Mouse (Mus musculus) heart, adult 2 months (tissue): ENCODE measurements around the gene Esd. TPM values are rescaled to one million over a fixed set of nuclear protein-coding genes. Genes with fewer than 3 reads are reported as not detected.
A peak's percentile ranks its signal among the peaks of the same experiment; 100 is the strongest.

Source experiments
- DNase-seq, 2 experiments: peaks; one replicate each; pipeline ENCODE4 v3.0.0; 2021
- H3K27ac ChIP-seq: fragments of 200-600 bp; 2 replicates; pipeline ENCODE4 v1.8.1; 2022
- H3K27me3 ChIP-seq: fragments of 200-500 bp; 2 replicates; pipeline ENCODE4 v1.6.1; 2012; ENCODE audit warnings: mild to moderate bottlenecking, low read length, inconsistent platforms, mixed read lengths; ENCODE audit not compliant: control insufficient read depth, insufficient read depth
- H3K36me3 ChIP-seq: fragments of 200-500 bp; 2 replicates; pipeline ENCODE4 v1.6.1; 2012; ENCODE audit warnings: low read length, inconsistent platforms; ENCODE audit not compliant: control insufficient read depth, insufficient read depth
- H3K4me1 ChIP-seq: fragments of 200-500 bp; 2 replicates; pipeline ENCODE4 v1.6.1; 2011; ENCODE audit warnings: low read length; ENCODE audit not compliant: control insufficient read depth, insufficient read depth
- H3K4me3 ChIP-seq: fragments of 200-600 bp; 2 replicates; pipeline ENCODE4 v1.8.1; 2022
- H3K79me2 ChIP-seq: fragments of 200-500 bp; replicated peaks from 2 replicates; pipeline ENCODE4 v1.6.1; 2012; ENCODE audit warnings: mild to moderate bottlenecking, inconsistent platforms, low read length, moderate library complexity, mixed read lengths; ENCODE audit not compliant: control insufficient read depth, insufficient read depth
- H3K9ac ChIP-seq: fragments of 200-500 bp; 2 replicates; pipeline ENCODE4 v1.6.1; 2012; ENCODE audit warnings: low read depth, mild to moderate bottlenecking, control low read depth, inconsistent platforms, low read length, mixed read lengths
- CTCF ChIP-seq: fragments of 200-600 bp; IDR thresholded peaks from 2 replicates; pipeline ENCODE4 v1.8.1; 2022; ENCODE audit warnings: antibody characterized with exemption, mild to moderate bottlenecking, moderate library complexity
- EP300 ChIP-seq: fragments of 200-500 bp; IDR thresholded peaks from 2 replicates; pipeline ENCODE4 v1.6.1; 2011; ENCODE audit warnings: low read depth, low read length, control low read depth; ENCODE audit not compliant: insufficient read depth
- POLR2A ChIP-seq: fragments of 200-500 bp; IDR thresholded peaks from 2 replicates; pipeline ENCODE4 v1.6.1; 2011; ENCODE audit warnings: mild to moderate bottlenecking, low read depth, low read length, control low read depth; ENCODE audit not compliant: insufficient read depth
- WGBS: fragments of 180-500 bp; shearing (Covaris S2); methylation state at CpG from one replicate; pipeline ENCODE4 v1.1.7; 2018; 5-methylcytosine and 5-hydroxymethylcytosine counted together
- intact Hi-C: fragments of 180-260 bp; cut with DNase I; formaldehyde crosslinking; loops from one replicate; pipeline ENCODE4 v1.15.1; 2025
- polyA plus RNA-seq: library from polyadenylated mRNA; depleted of rRNA; stranded (reverse); fragments of >200 nt; gene quantifications from 2 replicates; pipeline ENCODE4 v1.2.3, GENCODE M21; 2012
- total RNA-seq, 2 experiments: library from RNA; stranded (reverse); gene quantifications; 2 replicates each; pipeline ENCODE4 v1.2.3; 2021

The Esd gene
- total and polyA plus RNA-seq, 3 experiments: 56.8 to 123 (median 113) TPM

DNA sequence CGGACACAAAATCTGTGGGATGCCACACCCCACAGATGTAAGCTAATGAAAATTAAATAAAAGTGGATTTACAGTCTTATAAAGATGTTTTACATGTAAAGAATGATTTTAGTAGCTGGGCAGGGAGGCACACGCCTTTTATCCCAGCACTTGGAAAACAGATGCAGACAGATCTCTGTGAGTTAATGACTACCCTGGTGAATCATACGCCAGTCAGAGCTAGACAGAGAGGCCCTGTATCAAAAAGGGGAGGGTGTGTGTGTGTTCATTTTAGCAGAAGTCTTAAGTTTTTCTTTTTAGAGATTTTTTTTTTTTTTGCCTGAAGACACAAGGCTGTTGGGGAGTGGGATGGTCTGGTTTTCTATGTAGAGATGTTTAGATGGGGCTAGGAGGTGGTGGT lies 55.6 kb downstream of the Esd start:
- Histone ChIP-seq H3K4me3 (no peak overlapping the region), H3K79me2 (no peaks in the 10 kb centered on the region), H3K36me3 (peaks cover 13% of the 10 kb centered on the region), H3K4me1 (no peaks in the 10 kb centered on the region), H3K27ac (no peak overlapping the region), H3K9ac (no peak overlapping the region), H3K27me3 (no peaks in the 10 kb centered on the region)
- 98% methylated on average over 3 of the region's 3 CpGs for WGBS
- intact Hi-C loops: loop anchor here (1.0 kb wide), 2 partner anchors 162 to 203 kb away; no protein-coding TSS in a partner anchor
- DNase-seq: no peak
- no peak for TF ChIP-seq CTCF
- TF ChIP-seq POLR2A: no peak
- TF ChIP-seq EP300: no peak

GRCm38 (mm10) chr14:74788766-74789165 lies 56.7 kb downstream of the Esd start:
- intact Hi-C loops: loop anchor here (1.0 kb wide), 2 partner anchors 161 to 202 kb away; no protein-coding TSS in a partner anchor
- H3K4me3 ChIP-seq: no peak overlapping the region
- no peaks in the 10 kb centered on the region for H3K79me2 ChIP-seq
- no peaks in the 10 kb centered on the region for H3K27me3 ChIP-seq
- WGBS: 62% methylated on average over 8 of the region's 8 CpGs
- no peaks in the 10 kb centered on the region for H3K4me1 ChIP-seq
- DNase-seq: no peak
- no peak overlapping the region for H3K27ac ChIP-seq
- peaks cover 17% of the 10 kb centered on the region for H3K36me3 ChIP-seq
- TF ChIP-seq CTCF: peak; percentile 75
- no peak for TF ChIP-seq POLR2A
- TF ChIP-seq EP300: no peak
- no peak overlapping the region for H3K9ac ChIP-seq

GRCm38 (mm10) chr14:74790535-74790934 lies 58.4 kb downstream of the Esd start:
- intact Hi-C loops: loop anchor here (5.0 kb wide), 1 partner anchor 47 kb away; no protein-coding TSS in a partner anchor
- Histone ChIP-seq H3K4me1 (no peaks in the 10 kb centered on the region), H3K27ac (no peak overlapping the region), H3K79me2 (no peaks in the 10 kb centered on the region), H3K36me3 (peaks cover 10% of the 10 kb centered on the region), H3K9ac (no peak overlapping the region), H3K4me3 (no peak overlapping the region), H3K27me3 (no peaks in the 10 kb centered on the region)
- WGBS: 75% methylated on average over 5 of the region's 5 CpGs
- DNase-seq: no peak
- no peak for TF ChIP-seq EP300
- no peak for TF ChIP-seq CTCF
- no peak for TF ChIP-seq POLR2A

DNA sequence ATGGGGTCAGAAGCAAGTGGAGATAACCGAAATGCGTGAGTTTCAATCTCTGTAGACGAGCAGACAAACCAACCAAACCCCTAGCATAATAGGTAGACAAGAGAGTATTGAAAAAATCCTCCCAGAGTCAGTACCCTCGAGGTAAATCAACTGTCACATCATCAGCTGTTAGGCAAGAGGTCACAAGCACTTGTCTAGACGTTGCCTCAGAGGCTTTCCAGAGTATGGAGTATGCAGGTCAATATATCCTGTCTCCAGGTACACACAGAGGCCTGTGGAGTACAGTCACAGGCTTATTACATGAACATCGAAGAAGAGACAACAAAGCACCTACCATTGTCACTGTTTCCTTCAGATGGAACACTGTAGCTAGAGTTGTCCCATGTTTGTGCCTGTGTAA lies 60.7 kb downstream of the Esd start:
- no peak for DNase-seq
- Histone ChIP-seq H3K36me3 (peaks cover 10% of the 10 kb centered on the region), H3K79me2 (no peaks in the 10 kb centered on the region; the same call in 1 of the 2 replicates), H3K27ac (no peak overlapping the region), H3K27me3 (no peaks in the 10 kb centered on the region), H3K4me3 (no peak overlapping the region), H3K9ac (no peak overlapping the region), H3K4me1 (peaks cover 2% of the 10 kb centered on the region; the same call in 1 of the 2 replicates)
- intact Hi-C loops: loop anchor here (2.0 to 5.0 kb wide), 2 partner anchors 45 to 156 kb away; no protein-coding TSS in a partner anchor
- TF ChIP-seq POLR2A (no peak), CTCF (no peak), EP300 (no peak)
- WGBS: 77% methylated on average over 6 of the region's 6 CpGs

- Histone ChIP-seq H3K27ac (no peak overlapping the region; the same call in 1 of the 2 replicates), H3K4me1 (peaks cover 2% of the 10 kb centered on the region; the same call in 1 of the 2 replicates), H3K9ac (no peak overlapping the region), H3K27me3 (no peaks in the 10 kb centered on the region), H3K36me3 (peaks cover 9% of the 10 kb centered on the region), H3K79me2 (no peaks in the 10 kb centered on the region; the same call in 1 of the 2 replicates), H3K4me3 (no peak overlapping the region)
- DNase-seq: peak in 1 of 2 experiments; percentile 51
- no peak for TF ChIP-seq POLR2A
- no peak for TF ChIP-seq CTCF
- no peak for TF ChIP-seq EP300
- 49% methylated on average over 12 of the region's 12 CpGs for WGBS
- intact Hi-C loops: loop anchor here (5.0 kb wide), 1 partner anchor 42 kb away; no protein-coding TSS in a partner anchor
Observed at GRCm38 (mm10) chr14:74794931-74795330, 62.8 kb downstream of the Esd start.

DNA sequence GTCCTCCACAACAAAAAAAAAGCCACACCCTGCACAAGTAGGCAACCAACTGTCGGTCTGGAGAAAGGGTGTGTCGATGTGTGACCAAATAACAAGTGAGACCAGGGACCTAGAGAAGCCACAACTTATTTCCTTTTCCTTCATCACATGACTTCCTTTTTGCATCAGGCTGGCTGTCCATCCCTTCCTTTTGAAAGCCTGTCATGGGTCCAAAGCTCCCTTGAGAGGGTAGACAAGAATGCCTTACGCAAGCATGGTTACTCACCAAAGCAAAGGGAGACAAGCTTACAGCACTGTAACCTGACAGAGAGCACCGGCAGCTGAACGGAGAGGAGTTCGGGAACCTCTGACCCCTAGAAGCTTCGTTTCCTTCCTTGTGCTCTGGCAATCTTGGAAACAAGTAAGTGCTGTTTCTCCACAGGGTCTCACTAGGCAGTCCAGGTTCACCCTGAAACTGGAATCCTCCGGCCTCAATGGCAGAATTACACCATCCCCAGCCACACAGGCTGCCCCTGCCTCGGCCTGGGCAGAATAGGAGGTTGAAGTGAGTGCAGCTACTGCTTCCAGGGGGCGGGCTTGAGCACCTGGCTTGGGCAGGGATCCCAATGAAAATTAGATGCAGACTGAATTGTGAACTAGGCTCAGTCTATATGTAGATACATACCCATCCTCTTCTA lies 65.4 kb downstream of the Esd start:
- no peaks in the 10 kb centered on the region for H3K27me3 ChIP-seq
- no peak overlapping the region for H3K27ac ChIP-seq
- TF ChIP-seq EP300 (no peak), POLR2A (no peak), CTCF (no peak)
- peaks cover 2% of the 10 kb centered on the region; the same call in 1 of the 2 replicates for H3K4me1 ChIP-seq
- H3K4me3 ChIP-seq: no peak overlapping the region
- DNase-seq: no peak
- peaks cover 12% of the 10 kb centered on the region for H3K36me3 ChIP-seq
- 57% methylated on average over 10 of the region's 10 CpGs for WGBS
- no peak overlapping the region for H3K9ac ChIP-seq
- intact Hi-C loops: no loop called here
- H3K79me2 ChIP-seq: no peaks in the 10 kb centered on the region; the same call in 1 of the 2 replicates
